Mouse (Mus musculus): ENCODE results near the gene Arhgef18. TPM values are rescaled to one million over a fixed set of nuclear protein-coding genes. Genes with fewer than 3 reads are reported as not detected.

Arhgef18 gene
- polyA plus RNA-seq, 1 experiment from 2014 or later, result 11.7 TPM

GRCm38 (mm10) chr8:3354443-3354812, 38.4 kb upstream of the Arhgef18 start:
- H3K27me3 ChIP-seq (ENCODE audit: control insufficient read depth, insufficient read depth, low read length), result no peaks in the 10 kb centered on the region
- WGBS, result 65% methylated on average over 5 of the region's 5 CpGs
- H3K4me1 ChIP-seq (ENCODE audit: control insufficient read depth, insufficient read depth, low read length), result no peaks in the 10 kb centered on the region
- H3K4me3 ChIP-seq (ENCODE audit: low read length), result no peak overlapping the region
- H3K9ac ChIP-seq (ENCODE audit: low read depth, low read length), result no peak overlapping the region
- peak overlapping the region; percentile 0; the same call in 1 of the 2 replicates for H3K27ac ChIP-seq (ENCODE audit: low read depth, low read length)
- ATAC-seq (ENCODE audit: low FRiP score, low TSS enrichment), result no peak
- H3K9me3 ChIP-seq (ENCODE audit: control insufficient read depth, low read length), result no peaks in the 10 kb centered on the region; the same call in 1 of the 2 replicates
- no peaks in the 10 kb centered on the region for H3K36me3 ChIP-seq (ENCODE audit: control insufficient read depth, insufficient read depth, low read length)
- H3K4me2 ChIP-seq (replicated peaks; ENCODE audit: low read depth, low read length), result no peak overlapping the region

DNA sequence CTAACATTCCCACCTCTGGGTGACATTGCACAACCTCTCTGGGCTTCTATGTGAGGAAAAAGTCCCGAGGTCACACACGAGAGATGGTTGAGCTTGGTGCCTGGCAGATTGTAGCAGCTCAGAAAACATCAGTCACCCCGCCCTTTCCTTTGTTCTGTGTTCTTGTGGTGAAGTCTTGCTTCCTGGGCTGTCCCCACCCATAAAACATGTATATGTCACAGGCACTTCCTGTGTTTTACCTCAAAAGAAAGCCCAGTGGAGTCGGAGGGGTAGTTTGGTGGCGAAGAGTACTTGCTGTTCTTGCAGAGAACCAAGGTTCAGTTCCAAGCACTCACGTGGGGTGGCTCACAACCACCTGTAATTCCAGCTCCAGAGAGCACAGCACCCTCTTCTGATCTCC, 37.2 kb upstream of the Arhgef18 start:
- Histone ChIP-seq H3K36me3 (ENCODE audit: control insufficient read depth, insufficient read depth, low read length) (no peaks in the 10 kb centered on the region), H3K9me3 (ENCODE audit: control insufficient read depth, low read length) (no peaks in the 10 kb centered on the region; the same call in 1 of the 2 replicates), H3K4me2 (replicated peaks; ENCODE audit: low read depth, low read length) (no peak overlapping the region), H3K27ac (ENCODE audit: low read depth, low read length) (no peak overlapping the region), H3K4me1 (ENCODE audit: control insufficient read depth, insufficient read depth, low read length) (no peaks in the 10 kb centered on the region), H3K9ac (ENCODE audit: low read depth, low read length) (no peak overlapping the region), H3K4me3 (ENCODE audit: low read length) (no peak overlapping the region), H3K27me3 (ENCODE audit: control insufficient read depth, insufficient read depth, low read length) (no peaks in the 10 kb centered on the region)
- 84% methylated on average over 6 of the region's 6 CpGs for WGBS
- ATAC-seq (ENCODE audit: low FRiP score, low TSS enrichment), result no peak

GRCm38 (mm10) chr8:3358060-3358459, 34.7 kb upstream of the Arhgef18 start:
- H3K9me3 ChIP-seq (ENCODE audit: control insufficient read depth, low read length), result no peaks in the 10 kb centered on the region; the same call in 1 of the 2 replicates
- no peak overlapping the region for H3K4me2 ChIP-seq (replicated peaks; ENCODE audit: low read depth, low read length)
- no peak overlapping the region for H3K9ac ChIP-seq (ENCODE audit: low read depth, low read length)
- no peak overlapping the region for H3K4me3 ChIP-seq (ENCODE audit: low read length)
- no peaks in the 10 kb centered on the region for H3K36me3 ChIP-seq (ENCODE audit: control insufficient read depth, insufficient read depth, low read length)
- WGBS, result 8% methylated on average over 4 of the region's 4 CpGs
- no peaks in the 10 kb centered on the region for H3K4me1 ChIP-seq (ENCODE audit: control insufficient read depth, insufficient read depth, low read length)
- no peaks in the 10 kb centered on the region for H3K27me3 ChIP-seq (ENCODE audit: control insufficient read depth, insufficient read depth, low read length)
- no peak for ATAC-seq (ENCODE audit: low FRiP score, low TSS enrichment)
- H3K27ac ChIP-seq (ENCODE audit: low read depth, low read length), result no peak overlapping the region

GRCm38 (mm10) chr8:3367086-3367485, 25.7 kb upstream of the Arhgef18 start:
- Histone ChIP-seq H3K4me1 (ENCODE audit: control insufficient read depth, insufficient read depth, low read length) (no peaks in the 10 kb centered on the region), H3K9me3 (ENCODE audit: control insufficient read depth, low read length) (no peaks in the 10 kb centered on the region), H3K27me3 (ENCODE audit: control insufficient read depth, insufficient read depth, low read length) (no peaks in the 10 kb centered on the region), H3K9ac (ENCODE audit: low read depth, low read length) (no peak overlapping the region), H3K4me3 (ENCODE audit: low read length) (no peak overlapping the region), H3K36me3 (ENCODE audit: control insufficient read depth, insufficient read depth, low read length) (no peaks in the 10 kb centered on the region), H3K4me2 (replicated peaks; ENCODE audit: low read depth, low read length) (no peak overlapping the region), H3K27ac (ENCODE audit: low read depth, low read length) (no peak overlapping the region)
- 88% methylated on average over 5 of the region's 5 CpGs for WGBS
- no peak for ATAC-seq (ENCODE audit: low FRiP score, low TSS enrichment)

DNA sequence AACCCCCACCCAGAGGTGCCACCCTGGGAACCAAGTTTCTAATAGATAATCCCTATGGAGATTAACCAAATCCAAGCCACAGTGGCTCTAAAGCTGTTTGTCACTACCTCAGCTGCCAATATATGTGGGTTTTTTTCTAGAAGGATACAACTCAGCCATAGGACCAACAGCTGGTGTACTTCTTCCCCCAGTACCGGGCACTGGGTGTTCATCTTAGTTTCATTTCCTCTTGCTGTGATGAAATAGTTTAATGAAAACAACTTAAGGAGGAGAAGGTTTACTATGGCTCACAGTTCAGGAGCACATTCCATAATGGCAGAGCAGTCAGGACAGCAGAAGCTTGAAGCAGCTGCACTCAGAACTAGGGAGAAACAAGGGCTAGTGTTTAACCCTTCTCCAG, 24.7 kb upstream of the Arhgef18 start:
- Histone ChIP-seq H3K4me2 (replicated peaks; ENCODE audit: low read depth, low read length) (no peak overlapping the region), H3K4me3 (ENCODE audit: low read length) (no peak overlapping the region), H3K9ac (ENCODE audit: low read depth, low read length) (no peak overlapping the region), H3K27me3 (ENCODE audit: control insufficient read depth, insufficient read depth, low read length) (no peaks in the 10 kb centered on the region), H3K27ac (ENCODE audit: low read depth, low read length) (no peak overlapping the region), H3K9me3 (ENCODE audit: control insufficient read depth, low read length) (no peaks in the 10 kb centered on the region), H3K4me1 (ENCODE audit: control insufficient read depth, insufficient read depth, low read length) (no peaks in the 10 kb centered on the region), H3K36me3 (ENCODE audit: control insufficient read depth, insufficient read depth, low read length) (no peaks in the 10 kb centered on the region)
- ATAC-seq (ENCODE audit: low FRiP score, low TSS enrichment), result no peak
- WGBS, result 68% methylated on average over 1 of the region's 1 CpGs

GRCm38 (mm10) chr8:3375748-3376147, 17.1 kb upstream of the Arhgef18 start:
- Histone ChIP-seq H3K27ac (ENCODE audit: low read depth, low read length) (no peak overlapping the region), H3K9me3 (ENCODE audit: control insufficient read depth, low read length) (no peaks in the 10 kb centered on the region), H3K9ac (ENCODE audit: low read depth, low read length) (no peak overlapping the region), H3K27me3 (ENCODE audit: control insufficient read depth, insufficient read depth, low read length) (no peaks in the 10 kb centered on the region), H3K4me3 (ENCODE audit: low read length) (no peak overlapping the region), H3K4me2 (replicated peaks; ENCODE audit: low read depth, low read length) (no peak overlapping the region), H3K36me3 (ENCODE audit: control insufficient read depth, insufficient read depth, low read length) (no peaks in the 10 kb centered on the region), H3K4me1 (ENCODE audit: control insufficient read depth, insufficient read depth, low read length) (no peaks in the 10 kb centered on the region)
- no peak for ATAC-seq (ENCODE audit: low FRiP score, low TSS enrichment)

GRCm38 (mm10) chr8:3376641-3377274, 16.0 kb upstream of the Arhgef18 start:
- WGBS, result 69% methylated on average over 11 of the region's 11 CpGs
- no peaks in the 10 kb centered on the region for H3K9me3 ChIP-seq (ENCODE audit: control insufficient read depth, low read length)

GRCm38 (mm10) chr8:3387286-3387685, 5.5 kb upstream of the Arhgef18 start:
- Histone ChIP-seq H3K9me3 (ENCODE audit: control insufficient read depth, low read length) (no peaks in the 10 kb centered on the region), H3K4me2 (replicated peaks; ENCODE audit: low read depth, low read length) (no peak overlapping the region), H3K27me3 (ENCODE audit: control insufficient read depth, insufficient read depth, low read length) (no peaks in the 10 kb centered on the region), H3K36me3 (ENCODE audit: control insufficient read depth, insufficient read depth, low read length) (no peaks in the 10 kb centered on the region), H3K4me1 (ENCODE audit: control insufficient read depth, insufficient read depth, low read length) (no peaks in the 10 kb centered on the region), H3K27ac (ENCODE audit: low read depth, low read length) (no peak overlapping the region), H3K9ac (ENCODE audit: low read depth, low read length) (no peak overlapping the region), H3K4me3 (ENCODE audit: low read length) (no peak overlapping the region)
- WGBS, result 40% methylated on average over 6 of the region's 6 CpGs
- peak; percentile 70; the same call in 1 of the 2 replicates for ATAC-seq (ENCODE audit: low FRiP score, low TSS enrichment)

More at GRCm38 (mm10) chr8:3376641-3377274, 16.0 kb upstream of the Arhgef18 start:
- Histone ChIP-seq H3K27me3 (ENCODE audit: control insufficient read depth, insufficient read depth, low read length) (no peaks in the 10 kb centered on the region), H3K27ac (ENCODE audit: low read depth, low read length) (no peak overlapping the region), H3K36me3 (ENCODE audit: control insufficient read depth, insufficient read depth, low read length) (no peaks in the 10 kb centered on the region), H3K4me1 (ENCODE audit: control insufficient read depth, insufficient read depth, low read length) (no peaks in the 10 kb centered on the region), H3K4me2 (replicated peaks; ENCODE audit: low read depth, low read length) (no peak overlapping the region), H3K9ac (ENCODE audit: low read depth, low read length) (no peak overlapping the region), H3K4me3 (ENCODE audit: low read length) (no peak overlapping the region)
- ATAC-seq (ENCODE audit: low FRiP score, low TSS enrichment), result no peak

- Histone ChIP-seq H3K27ac (ENCODE audit: low read depth, low read length) (no peak overlapping the region), H3K9me3 (ENCODE audit: control insufficient read depth, low read length) (no peaks in the 10 kb centered on the region), H3K9ac (ENCODE audit: low read depth, low read length) (no peak overlapping the region), H3K4me2 (replicated peaks; ENCODE audit: low read depth, low read length) (no peak overlapping the region), H3K27me3 (ENCODE audit: control insufficient read depth, insufficient read depth, low read length) (no peaks in the 10 kb centered on the region), H3K4me1 (ENCODE audit: control insufficient read depth, insufficient read depth, low read length) (peaks cover 6% of the 10 kb centered on the region; the same call in 1 of the 2 replicates), H3K4me3 (ENCODE audit: low read length) (no peak overlapping the region), H3K36me3 (ENCODE audit: control insufficient read depth, insufficient read depth, low read length) (no peaks in the 10 kb centered on the region)
- WGBS, result 68% methylated on average over 9 of the region's 9 CpGs
- no peak for ATAC-seq (ENCODE audit: low FRiP score, low TSS enrichment)
Observed at GRCm38 (mm10) chr8:3388591-3389338, 4.0 kb upstream of the Arhgef18 start.

All from kidney, embryonic 14.5 days (tissue).